In the genomic region with DNA sequence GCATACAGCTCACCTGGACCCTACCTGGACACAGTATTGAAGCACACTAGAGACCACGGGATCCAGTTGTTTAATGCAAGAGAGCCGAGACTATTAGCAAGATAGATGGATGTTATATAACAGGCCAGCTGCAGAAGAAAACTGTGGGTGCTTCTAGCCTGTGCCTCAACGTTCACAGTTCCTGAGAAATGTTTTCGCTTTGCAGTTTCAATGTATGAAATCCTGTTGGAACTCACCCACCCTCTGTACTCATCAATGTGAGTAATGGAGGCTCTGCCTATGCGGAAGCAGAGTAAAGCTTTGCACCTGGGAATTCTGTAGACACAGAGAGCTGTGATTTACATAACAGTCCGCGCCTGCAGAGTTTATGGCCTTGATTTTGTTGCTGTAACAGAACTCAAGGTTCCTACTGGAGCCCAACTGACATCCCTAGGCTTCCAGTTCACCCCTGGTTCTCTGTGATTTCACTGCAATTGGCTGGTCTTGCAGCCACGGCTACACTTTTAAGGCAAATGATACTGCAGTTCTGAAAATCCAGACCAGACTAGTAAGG, we compare ENCODE assay signal across 18 mouse cellular contexts.
A peak's percentile ranks its signal among the peaks of the same experiment; 100 is the strongest.
DNase-seq lines count a peak whose midpoint lies in the region.
"Had no signal": no experiment of that assay in that cellular context is flagged by ENCODE, and none has a peak within 500 bp of the region (broad histone marks: within the 10 kb centered on the region; RNA-seq: fewer than 3 reads in every experiment).

No protein-coding gene starts in this region.

- no peaks in the 10 kb centered on the region for H3K9me3 ChIP-seq in heart, embryonic 10.5 days
- H3K9me3 ChIP-seq: heart, embryonic 13.5 days; limb, embryonic 15.5 days; midbrain, embryonic 10.5 days had no signal

- H3K36me3 ChIP-seq in heart, embryonic 10.5 days: 0 out of 2 replicates have a peak, but pooled peaks cover 2% of the 10 kb centered on the region
- H3K36me3 ChIP-seq: limb, embryonic 15.5 days; midbrain, embryonic 10.5 days had no signal

- peaks cover 10% of the 10 kb centered on the region; the same call in 1 of the 2 replicates for H3K4me1 ChIP-seq in heart, embryonic 10.5 days
- H3K4me1 ChIP-seq: limb, embryonic 15.5 days had no signal

- WGBS in heart, embryonic 10.5 days: 83% methylated on average over 8 of the region's 8 CpGs

- DNase-seq in adrenal gland, adult (ENCODE audit: inconsistent age in 2 of 2, low spot score in 1 of 2): peak; percentile 27 to 61
- DNase-seq in adrenal gland, postnatal 10 days: no peak
- DNase-seq in heart, embryonic 10.5 days (ENCODE audit: low spot score): peak; percentile 31
- no peak for DNase-seq in heart, postnatal 4 days
- DNase-seq in right cerebral cortex, adult 18-20 months: peak; percentile 56
- DNase-seq in right cerebral cortex, postnatal 14 days: no peak
- DNase-seq in right cerebral cortex, postnatal 36 days (ENCODE audit: low spot score in 2 of 2): peak; percentile 20 to 26
- DNase-seq in ovary, postnatal 14 days (ENCODE audit: low spot score): no peak
- DNase-seq: cerebellum, adult 9-11 months; embryo, embryonic 11 days; gastrocnemius, postnatal 14 days; lung, adult 18-20 months; lung, postnatal 36 days; spleen, adult 18-20 months; thymus, postnatal 36 days had no signal

- no peak overlapping the region for H3K4me3 ChIP-seq in heart, embryonic 10.5 days
- H3K4me3 ChIP-seq: heart, embryonic 13.5 days; limb, embryonic 15.5 days; midbrain, embryonic 10.5 days had no signal

- no peak overlapping the region for H3K27ac ChIP-seq in heart, embryonic 10.5 days
- H3K27ac ChIP-seq: heart, embryonic 13.5 days; limb, embryonic 15.5 days; midbrain, embryonic 10.5 days had no signal

- H3K27me3 ChIP-seq in heart, embryonic 10.5 days (ENCODE audit: insufficient read depth, poor library complexity, severe bottlenecking): no peaks in the 10 kb centered on the region
- H3K27me3 ChIP-seq: heart, embryonic 13.5 days; limb, embryonic 15.5 days had no signal

Comparison
In these comparisons a context has a peak if more than half of its experiments do, and no peak if none do; other contexts are left out.
1. DNase-seq: peak in adrenal gland, adult (2 of 2), heart, embryonic 10.5 days (single experiment), right cerebral cortex, adult 18-20 months (single experiment) and right cerebral cortex, postnatal 36 days (2 of 2); none in adrenal gland, postnatal 10 days (single experiment), heart, postnatal 4 days (single experiment), right cerebral cortex, postnatal 14 days (single experiment) and ovary, postnatal 14 days (single experiment).